Mouse (Mus musculus): ENCODE results near the gene Gm10521. TPM values are rescaled to one million over a fixed set of nuclear protein-coding genes. Genes with fewer than 3 reads are reported as not detected.

The Gm10521 gene
- polyA plus RNA-seq, 1 experiment, result 0.29 TPM

DNA sequence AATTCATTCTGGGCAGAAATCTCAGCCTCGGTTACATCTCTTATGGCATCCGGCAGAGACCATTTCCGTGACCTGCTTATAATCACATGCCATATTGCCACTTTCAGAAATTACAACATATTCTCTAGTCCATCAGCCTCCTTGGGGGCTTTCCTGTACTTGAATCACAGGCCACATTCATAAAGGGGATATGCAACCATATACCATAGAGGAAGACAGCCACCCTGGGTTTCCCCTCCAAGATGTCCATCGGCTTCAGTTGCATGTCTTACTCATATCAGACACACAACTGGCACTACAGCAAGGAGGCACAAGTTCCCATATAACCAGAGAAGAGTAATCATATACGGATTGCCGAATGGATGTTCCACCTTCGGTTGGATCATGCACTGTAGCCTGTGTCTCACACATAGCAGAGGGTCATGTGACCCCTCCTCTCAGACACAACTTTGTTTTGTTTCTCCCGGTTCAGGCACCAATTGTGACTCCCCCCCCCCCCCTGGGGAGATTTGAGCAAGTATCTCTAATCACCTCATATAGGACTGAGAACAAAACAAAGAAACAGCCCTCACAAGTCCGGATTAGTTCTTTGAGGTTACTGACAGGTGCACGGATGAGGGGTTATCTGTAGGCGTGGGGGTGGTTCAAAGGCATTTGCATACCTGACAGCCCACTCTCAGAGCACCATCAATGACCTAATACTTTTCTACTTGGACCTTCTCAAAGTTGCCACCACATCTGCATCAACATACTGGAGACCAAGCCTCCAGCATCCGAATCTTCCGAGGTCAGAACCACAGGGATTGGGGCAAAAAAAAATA, 20.4 kb downstream of the Gm10521 start:
- TF ChIP-seq CTCF (IDR thresholded peaks at IDR 0.05; ENCODE audit: extremely low read depth, insufficient read length, insufficient replicate concordance, low read depth, low read length), result no peak
- TF ChIP-seq POLR2A (IDR thresholded peaks at IDR 0.05; ENCODE audit: low read depth, low read length), result no peak
- whole genome bisulfite sequencing, result 69% methylated on average over 13 of the region's 13 CpGs
- H3K27me3 ChIP-seq (ENCODE audit: control insufficient read depth, insufficient read depth, low read length), result no peaks in the 10 kb centered on the region
- H3K27ac ChIP-seq (ENCODE audit: insufficient read depth, low read depth, low read length), result no peak overlapping the region
- no peaks in the 10 kb centered on the region for H3K4me1 ChIP-seq (ENCODE audit: control insufficient read depth, insufficient read depth, insufficient read length, low read length)
- H3K36me3 ChIP-seq (ENCODE audit: control insufficient read depth, insufficient read depth, low read length), result no peaks in the 10 kb centered on the region
- H3K4me3 ChIP-seq (ENCODE audit: low read depth, low read length), result no peak overlapping the region

DNA sequence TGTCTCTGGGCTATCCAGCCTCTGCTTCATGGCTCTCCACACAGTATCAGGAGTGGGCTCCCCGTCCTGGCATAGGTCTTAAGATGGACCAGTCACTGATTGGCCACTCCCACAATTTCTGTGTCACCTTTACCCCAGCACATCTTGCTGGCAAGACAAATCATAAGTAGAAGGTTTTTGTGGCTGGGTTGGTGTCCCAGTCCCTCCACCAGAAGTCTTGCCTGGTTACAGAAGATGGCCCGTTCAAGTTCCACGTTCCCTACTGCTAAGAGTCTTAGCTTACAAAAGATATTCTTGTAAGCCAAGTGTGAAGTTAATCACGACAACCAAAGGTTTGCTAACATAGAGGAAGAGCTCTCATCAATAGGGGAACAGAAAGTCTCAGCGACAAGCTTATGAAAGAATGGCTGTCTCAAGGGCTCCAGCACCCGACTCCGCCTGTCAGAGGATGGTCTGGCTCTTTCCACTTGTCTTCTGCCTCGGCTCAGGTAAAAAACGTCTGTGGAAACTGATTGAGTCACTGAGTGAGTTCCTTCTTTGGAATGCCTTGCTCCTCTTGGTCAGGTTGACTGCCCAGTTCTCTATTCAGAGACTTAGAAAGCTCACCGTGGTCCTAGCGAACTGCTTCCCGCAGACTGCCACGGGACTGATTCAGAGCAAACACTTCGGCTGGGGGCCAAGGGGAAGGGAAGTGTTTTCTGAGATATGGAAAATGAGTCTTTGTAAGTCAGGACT, 22.0 kb downstream of the Gm10521 start, which contains the start of gene Slamf6:
Gene Slamf6 (plus strand): TSS at position 211 of the 735 bp plus-strand sequence.
- H3K27ac ChIP-seq (ENCODE audit: insufficient read depth, low read depth, low read length), result peak within 1 kb of the TSS; percentile 76
- no peaks in the 10 kb centered on the region for H3K36me3 ChIP-seq (ENCODE audit: control insufficient read depth, insufficient read depth, low read length)
- no peak for TF ChIP-seq CTCF (IDR thresholded peaks at IDR 0.05; ENCODE audit: extremely low read depth, insufficient read length, insufficient replicate concordance, low read depth, low read length)
- no peak for TF ChIP-seq POLR2A (IDR thresholded peaks at IDR 0.05; ENCODE audit: low read depth, low read length)
- H3K4me1 ChIP-seq (ENCODE audit: control insufficient read depth, insufficient read depth, insufficient read length, low read length), result no peaks in the 10 kb centered on the region
- H3K4me3 ChIP-seq (ENCODE audit: low read depth, low read length), result peak within 1 kb of the TSS; percentile 48
- H3K27me3 ChIP-seq (ENCODE audit: control insufficient read depth, insufficient read depth, low read length), result no peaks in the 10 kb centered on the region
- WGBS, result 50% methylated on average over 14 of the region's 14 CpGs

DNA sequence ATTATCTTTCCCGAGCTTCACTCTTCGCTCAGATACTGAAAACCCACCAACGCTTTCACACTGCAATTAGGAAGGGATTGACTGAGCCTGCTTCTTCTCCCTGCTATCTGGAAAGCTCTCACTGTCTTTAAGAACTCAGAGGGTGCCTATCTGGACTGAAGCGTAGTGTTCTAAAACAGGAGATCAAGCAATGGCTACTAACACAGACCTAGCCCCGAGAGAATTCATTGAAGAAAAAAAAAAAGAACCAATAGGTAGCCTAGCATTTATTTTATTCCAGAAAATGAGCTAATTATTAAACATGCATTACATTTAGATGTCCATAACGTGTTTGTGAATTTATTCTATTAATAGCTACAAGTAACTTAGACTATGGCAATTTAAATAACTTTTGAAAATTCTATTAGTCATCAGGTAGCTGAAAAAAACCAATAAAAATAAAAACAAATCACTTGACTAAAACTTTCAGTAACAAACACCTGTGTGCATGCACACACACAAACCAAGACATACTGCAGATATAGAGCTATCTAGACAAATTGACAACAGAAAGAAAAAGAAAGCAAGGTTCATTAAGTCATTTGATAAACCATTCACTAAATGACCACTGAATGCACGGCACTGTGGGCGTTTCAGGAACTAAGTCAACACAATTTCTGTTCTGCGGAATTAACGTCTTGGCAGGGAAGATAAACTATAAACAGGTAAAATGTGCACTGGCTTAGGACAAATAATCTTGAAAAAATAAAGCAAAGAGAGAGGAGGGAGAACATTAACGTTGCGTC, 22.9 kb downstream of the Gm10521 start:
- Histone ChIP-seq H3K36me3 (ENCODE audit: control insufficient read depth, insufficient read depth, low read length) (no peaks in the 10 kb centered on the region), H3K27ac (ENCODE audit: insufficient read depth, low read depth, low read length) (peak overlapping the region; percentile 76), H3K4me3 (ENCODE audit: low read depth, low read length) (peak overlapping the region; percentile 48; the same call in 1 of the 2 replicates), H3K27me3 (ENCODE audit: control insufficient read depth, insufficient read depth, low read length) (no peaks in the 10 kb centered on the region), H3K4me1 (ENCODE audit: control insufficient read depth, insufficient read depth, insufficient read length, low read length) (no peaks in the 10 kb centered on the region)
- no peak for TF ChIP-seq POLR2A (IDR thresholded peaks at IDR 0.05; ENCODE audit: low read depth, low read length)
- TF ChIP-seq CTCF (IDR thresholded peaks at IDR 0.05; ENCODE audit: extremely low read depth, insufficient read length, insufficient replicate concordance, low read depth, low read length), result no peak
- 46% methylated on average over 12 of the region's 12 CpGs for WGBS

DNA sequence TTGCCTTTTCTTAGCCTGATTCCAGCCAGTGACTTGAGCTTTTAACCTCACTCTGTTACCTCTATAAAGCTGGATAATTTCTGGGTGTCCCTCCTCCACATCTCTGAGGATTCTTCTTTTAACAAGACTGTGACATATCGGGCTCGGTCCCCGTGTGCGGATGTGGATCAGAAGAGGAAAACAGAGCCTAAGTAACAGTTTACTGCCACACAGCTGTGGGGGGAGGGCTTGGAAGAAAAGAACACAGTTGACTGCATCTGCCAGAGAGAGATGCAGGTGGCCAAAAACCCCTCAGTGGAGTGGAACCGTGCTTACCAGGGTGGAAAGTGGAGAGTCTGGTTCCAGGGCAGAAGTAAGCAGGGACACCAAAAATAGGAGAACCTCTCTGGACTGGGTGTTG, 23.7 kb downstream of the Gm10521 start:
- no peaks in the 10 kb centered on the region for H3K36me3 ChIP-seq (ENCODE audit: control insufficient read depth, insufficient read depth, low read length)
- no peaks in the 10 kb centered on the region for H3K27me3 ChIP-seq (ENCODE audit: control insufficient read depth, insufficient read depth, low read length)
- 84% methylated on average over 5 of the region's 5 CpGs for WGBS
- H3K4me1 ChIP-seq (ENCODE audit: control insufficient read depth, insufficient read depth, insufficient read length, low read length), result no peaks in the 10 kb centered on the region
- H3K4me3 ChIP-seq (ENCODE audit: low read depth, low read length), result no peak overlapping the region
- no peak for TF ChIP-seq POLR2A (IDR thresholded peaks at IDR 0.05; ENCODE audit: low read depth, low read length)
- no peak for TF ChIP-seq CTCF (IDR thresholded peaks at IDR 0.05; ENCODE audit: extremely low read depth, insufficient read length, insufficient replicate concordance, low read depth, low read length)
- no peak overlapping the region for H3K27ac ChIP-seq (ENCODE audit: insufficient read depth, low read depth, low read length)

DNA sequence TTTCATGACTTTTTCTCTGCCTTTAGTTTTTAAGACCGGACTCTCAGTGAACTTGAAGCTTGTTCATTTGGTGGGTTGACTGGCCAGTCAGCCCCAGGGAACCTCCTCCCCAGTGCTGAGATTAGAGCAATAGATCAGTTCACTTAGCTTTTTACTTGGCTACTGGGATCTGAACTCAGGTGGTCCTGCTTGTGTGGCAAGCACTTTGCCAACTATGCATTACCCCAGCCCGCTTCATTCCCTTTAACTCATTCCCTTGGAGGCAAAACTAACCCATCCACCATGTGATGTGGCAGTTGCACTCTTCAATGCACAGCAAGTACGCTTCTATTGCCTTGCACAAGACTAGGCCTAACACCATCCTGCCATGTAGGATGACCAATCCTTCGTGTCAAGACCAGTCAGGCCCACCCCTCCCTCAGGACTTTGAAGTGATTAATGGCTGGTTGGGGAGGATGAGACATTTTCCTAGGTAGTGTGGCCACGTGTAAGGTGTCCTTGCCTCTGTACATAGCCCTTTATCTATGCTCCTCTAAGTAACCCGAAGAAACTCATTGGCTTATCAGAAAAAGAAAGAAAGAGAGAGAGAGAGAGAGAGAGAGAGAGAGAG, 24.5 kb downstream of the Gm10521 start:
- Histone ChIP-seq H3K36me3 (ENCODE audit: control insufficient read depth, insufficient read depth, low read length) (no peaks in the 10 kb centered on the region), H3K4me1 (ENCODE audit: control insufficient read depth, insufficient read depth, insufficient read length, low read length) (no peaks in the 10 kb centered on the region), H3K4me3 (ENCODE audit: low read depth, low read length) (no peak overlapping the region), H3K27ac (ENCODE audit: insufficient read depth, low read depth, low read length) (no peak overlapping the region), H3K27me3 (ENCODE audit: control insufficient read depth, insufficient read depth, low read length) (no peaks in the 10 kb centered on the region)
- 73% methylated on average over 6 of the region's 6 CpGs for WGBS
- no peak for TF ChIP-seq CTCF (IDR thresholded peaks at IDR 0.05; ENCODE audit: extremely low read depth, insufficient read length, insufficient replicate concordance, low read depth, low read length)
- no peak for TF ChIP-seq POLR2A (IDR thresholded peaks at IDR 0.05; ENCODE audit: low read depth, low read length)

DNA sequence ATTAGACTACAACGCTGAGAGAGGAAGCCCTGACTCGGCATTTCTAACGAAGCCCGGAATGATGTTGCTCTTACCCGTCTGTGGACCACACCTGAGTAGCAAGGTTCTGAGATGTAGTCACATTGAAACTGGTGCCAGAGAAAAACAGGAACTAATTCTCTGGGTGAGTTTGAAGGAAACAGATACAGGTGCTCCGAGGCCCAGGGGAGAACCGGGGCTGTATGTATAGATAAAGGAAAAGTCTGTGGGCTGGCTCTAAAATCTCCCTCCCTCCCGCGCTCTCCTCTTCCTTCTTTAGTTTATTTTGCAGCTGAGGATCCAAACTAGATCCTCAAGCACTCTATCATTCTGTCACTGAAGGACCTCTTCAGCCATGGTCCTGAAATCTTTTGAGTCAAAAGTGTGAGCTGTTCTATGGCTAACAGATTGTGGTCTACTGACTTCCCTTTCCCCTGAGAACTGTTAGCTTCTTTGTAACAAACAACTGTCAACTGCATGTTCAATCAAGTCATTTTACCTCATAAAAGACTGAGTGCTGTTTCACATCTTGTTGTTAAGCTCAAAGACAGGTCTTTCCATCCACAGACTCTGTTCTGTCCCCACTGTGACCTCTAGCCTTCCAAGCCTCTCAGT, 25.6 kb downstream of the Gm10521 start:
- Histone ChIP-seq H3K36me3 (ENCODE audit: control insufficient read depth, insufficient read depth, low read length) (no peaks in the 10 kb centered on the region), H3K27ac (ENCODE audit: insufficient read depth, low read depth, low read length) (peak overlapping the region; percentile 45; the same call in 1 of the 2 replicates), H3K27me3 (ENCODE audit: control insufficient read depth, insufficient read depth, low read length) (no peaks in the 10 kb centered on the region), H3K4me1 (ENCODE audit: control insufficient read depth, insufficient read depth, insufficient read length, low read length) (no peaks in the 10 kb centered on the region), H3K4me3 (ENCODE audit: low read depth, low read length) (no peak overlapping the region)
- TF ChIP-seq CTCF (IDR thresholded peaks at IDR 0.05; ENCODE audit: extremely low read depth, insufficient read length, insufficient replicate concordance, low read depth, low read length), result no peak
- TF ChIP-seq POLR2A (IDR thresholded peaks at IDR 0.05; ENCODE audit: low read depth, low read length), result no peak
- 56% methylated on average over 9 of the region's 9 CpGs for WGBS
